Mouse (Mus musculus) C2C12 (cell line): ENCODE measurements around the gene Cdk1.
"Not testable (repeated sequence)": the region's sequence is repeated elsewhere in the genome, so short reads cannot be mapped to it uniquely, and the experiment has no call there.

Experiments used
- CTCF ChIP-seq: IDR thresholded peaks from one replicate; pipeline ENCODE4 v1.5.1; 2011; ENCODE audit not compliant: control insufficient read depth, insufficient read depth, insufficient read length
- FOSL1 ChIP-seq: IDR thresholded peaks from one replicate; pipeline ENCODE4 v1.8.0; 2011; ENCODE audit warnings: mild to moderate bottlenecking, low read length; ENCODE audit not compliant: poor library complexity, insufficient read depth, severe bottlenecking
- MYOG ChIP-seq: IDR thresholded peaks from one replicate; pipeline ENCODE4 v1.6.1; 2011; ENCODE audit not compliant: control insufficient read depth, insufficient read length; ENCODE audit errors: extremely low read depth
- USF1 ChIP-seq: IDR thresholded peaks from one replicate; pipeline ENCODE4 v1.6.1; 2011; ENCODE audit warnings: low read depth, mild to moderate bottlenecking, control low read depth, moderate library complexity

GRCm38 (mm10) chr10:69353086-69353479 lies 345 bp upstream of the Cdk1 start:
- TF ChIP-seq CTCF, FOSL1, USF1, MYOG: not testable (repeated sequence)
